Mouse (Mus musculus) MEL (cell line): ENCODE measurements around the gene Rbm5. TPM values are rescaled to one million over a fixed set of nuclear protein-coding genes. Genes with fewer than 3 reads are reported as not detected.

ENCODE experiments used
- DNase-seq: peaks from one replicate; pipeline ENCODE4 v3.0.0; 2011; ENCODE audit warnings: low read depth, low spot score
- H3K27ac ChIP-seq: 2 replicates; pipeline ENCODE4 v1.5.1; 2012; ENCODE audit warnings: low read depth, mild to moderate bottlenecking, control low read depth, low read length, moderate library complexity; ENCODE audit not compliant: control insufficient read depth
- H3K27me3 ChIP-seq, 2 experiments: fragments of 150-350 bp in 1 of 2; sonication (generic) in 1 of 2; 2 replicates each; pipeline ENCODE4 v1.6.1; 2012; ENCODE audit warnings: low read length in 2 of 2, mild to moderate bottlenecking in 2 of 2, improper control_type of control experiment in 1 of 2, moderate library complexity in 1 of 2; ENCODE audit not compliant: insufficient read depth in 2 of 2, control insufficient read depth in 1 of 2
- H3K36me3 ChIP-seq, 2 experiments: 2 replicates each; pipeline ENCODE4 v1.6.1; 2012 to 2014; ENCODE audit warnings: low read length in 2 of 2, improper control_type of control experiment in 1 of 2, inconsistent platforms in 1 of 2, mild to moderate bottlenecking in 1 of 2; ENCODE audit not compliant: insufficient read depth in 2 of 2, control insufficient read depth in 1 of 2
- H3K4me1 ChIP-seq, 2 experiments: fragments of 150-350 bp in 1 of 2; sonication (generic) in 1 of 2; 2 replicates each; pipeline ENCODE4 v1.6.1; 2012; ENCODE audit warnings: low read length in 2 of 2, improper control_type of control experiment in 1 of 2, mild to moderate bottlenecking in 1 of 2; ENCODE audit not compliant: insufficient read depth in 2 of 2, control insufficient read depth in 1 of 2
- H3K4me3 ChIP-seq, 2 experiments: fragments of 150-350 bp in 1 of 2; sonication (generic) in 1 of 2; 2 replicates each; pipeline ENCODE4 v1.5.1; 2012; ENCODE audit warnings: low read depth in 2 of 2, low read length in 2 of 2, mild to moderate bottlenecking in 2 of 2, moderate library complexity in 2 of 2, control low read depth in 1 of 2, improper control_type of control experiment in 1 of 2; ENCODE audit not compliant: control insufficient read depth in 1 of 2, insufficient read depth in 1 of 2
- H3K79me2 ChIP-seq: 2 replicates; pipeline ENCODE4 v1.6.1; 2012; ENCODE audit warnings: mild to moderate bottlenecking, low read length, moderate library complexity; ENCODE audit not compliant: control insufficient read depth, poor library complexity, insufficient read depth
- H3K9ac ChIP-seq: 2 replicates; pipeline ENCODE4 v1.6.1; 2012; ENCODE audit warnings: low read depth, mild to moderate bottlenecking, control low read depth, low read length, moderate library complexity; ENCODE audit not compliant: control insufficient read depth, poor library complexity, severe bottlenecking
- H3K9me3 ChIP-seq: fragments of 150-350 bp; sonication (generic); replicated peaks from 2 replicates; pipeline ENCODE4 v1.6.1; 2012; ENCODE audit warnings: mild to moderate bottlenecking, low read length, improper control_type of control experiment, moderate library complexity; ENCODE audit not compliant: insufficient read depth
- BHLHE40 ChIP-seq: IDR thresholded peaks from 2 replicates; pipeline ENCODE4 v1.6.1; 2012; ENCODE audit warnings: low read depth, mild to moderate bottlenecking, inconsistent platforms, low read length, improper control_type of control experiment, borderline replicate concordance
- CHD1 ChIP-seq: IDR thresholded peaks from 2 replicates; pipeline ENCODE4 v1.6.1; 2012; ENCODE audit warnings: low read depth, mild to moderate bottlenecking, inconsistent platforms, low read length, improper control_type of control experiment
- CHD2 ChIP-seq: IDR thresholded peaks from 2 replicates; pipeline ENCODE4 v1.6.1; 2011; ENCODE audit warnings: low read length, improper control_type of control experiment
- CTCF ChIP-seq, 3 experiments: IDR thresholded peaks in 2 of 3; conservative IDR thresholded peaks in 1 of 3; 2 replicates each; pipeline ENCODE4 v1.5.1; 2011 to 2012; ENCODE audit warnings: low read length in 3 of 3, low read depth in 2 of 3, mild to moderate bottlenecking in 2 of 3, improper control_type of control experiment in 1 of 3, inconsistent platforms in 1 of 3, mixed read lengths in 1 of 3, moderate library complexity in 1 of 3; ENCODE audit not compliant: control insufficient read depth in 1 of 3, insufficient read depth in 1 of 3, poor library complexity in 1 of 3, severe bottlenecking in 1 of 3
- ELF1 ChIP-seq: IDR thresholded peaks from 2 replicates; pipeline ENCODE4 v1.6.1; 2014; ENCODE audit warnings: low read depth, mild to moderate bottlenecking, inconsistent platforms, low read length, improper control_type of control experiment, moderate library complexity
- EP300 ChIP-seq, 2 experiments: IDR thresholded peaks; 2 replicates each; pipeline ENCODE4 v1.6.1; 2011; ENCODE audit warnings: improper control_type of control experiment in 2 of 2, low read length in 2 of 2, low read depth in 1 of 2, mild to moderate bottlenecking in 1 of 2
- ETS1 ChIP-seq: IDR thresholded peaks from 2 replicates; pipeline ENCODE4 v1.6.1; 2012; ENCODE audit warnings: low read depth, mild to moderate bottlenecking, inconsistent platforms, low read length, improper control_type of control experiment, moderate library complexity
- GABPA ChIP-seq: IDR thresholded peaks from 2 replicates; pipeline ENCODE4 v1.6.1; 2012; ENCODE audit warnings: low read depth, mild to moderate bottlenecking, inconsistent platforms, low read length, improper control_type of control experiment, moderate library complexity
- GATA1 ChIP-seq: IDR thresholded peaks from 2 replicates; pipeline ENCODE4 v1.6.1; 2011; ENCODE audit warnings: low read depth, low read length, improper control_type of control experiment
- HCFC1 ChIP-seq: IDR thresholded peaks from 2 replicates; pipeline ENCODE4 v1.6.1; 2012; ENCODE audit warnings: low read depth, mild to moderate bottlenecking, inconsistent platforms, low read length, improper control_type of control experiment, moderate library complexity
- JUND ChIP-seq: IDR thresholded peaks from 2 replicates; pipeline ENCODE4 v1.6.1; 2011; ENCODE audit warnings: low read depth, mild to moderate bottlenecking, improper control_type of control experiment, low read length
- KAT2A ChIP-seq: conservative IDR thresholded peaks from 2 replicates; pipeline ENCODE4 v1.6.1; 2012; ENCODE audit warnings: low read depth, low read length, improper control_type of control experiment, inconsistent platforms
- MAX ChIP-seq: IDR thresholded peaks from 2 replicates; pipeline ENCODE4 v1.6.1; 2011; ENCODE audit warnings: low read length, improper control_type of control experiment
- MAZ ChIP-seq: IDR thresholded peaks from 2 replicates; pipeline ENCODE4 v1.6.1; 2012; ENCODE audit warnings: low read depth, mild to moderate bottlenecking, inconsistent platforms, low read length, improper control_type of control experiment
- MXI1 ChIP-seq: IDR thresholded peaks from 2 replicates; pipeline ENCODE4 v1.6.1; 2011; ENCODE audit warnings: mild to moderate bottlenecking, low read depth, low read length, improper control_type of control experiment
- MYB ChIP-seq: IDR thresholded peaks from 2 replicates; pipeline ENCODE4 v1.6.1; 2011; ENCODE audit warnings: mild to moderate bottlenecking, low read depth, low read length, improper control_type of control experiment
- MYC ChIP-seq: IDR thresholded peaks from 2 replicates; pipeline ENCODE4 v1.6.1; 2011; ENCODE audit warnings: low read depth, mild to moderate bottlenecking, low read length, improper control_type of control experiment, moderate library complexity
- NELFE ChIP-seq: IDR thresholded peaks from 2 replicates; pipeline ENCODE4 v1.6.1; 2011; ENCODE audit warnings: low read depth, low read length, improper control_type of control experiment
- NRF1 ChIP-seq: IDR thresholded peaks from 2 replicates; pipeline ENCODE4 v1.6.1; 2014; ENCODE audit warnings: low read depth, mild to moderate bottlenecking, inconsistent platforms, low read length, improper control_type of control experiment, moderate library complexity; ENCODE audit not compliant: poor library complexity, insufficient read depth, severe bottlenecking
- POLR2A ChIP-seq, 2 experiments: IDR thresholded peaks; 2 replicates each; pipeline ENCODE4 v1.6.1; 2011 to 2012; ENCODE audit warnings: low read length in 2 of 2, mild to moderate bottlenecking in 2 of 2, control low read depth in 1 of 2, improper control_type of control experiment in 1 of 2, low read depth in 1 of 2, moderate library complexity in 1 of 2; ENCODE audit not compliant: control insufficient read depth in 1 of 2, insufficient read depth in 1 of 2, poor library complexity in 1 of 2
- POLR2AphosphoS2 ChIP-seq: IDR thresholded peaks from 2 replicates; pipeline ENCODE4 v1.6.1; 2011; ENCODE audit warnings: low read length, improper control_type of control experiment
- POLR2AphosphoS5 ChIP-seq: IDR thresholded peaks from 2 replicates; pipeline ENCODE4 v1.6.1; 2012; ENCODE audit warnings: low read depth, borderline replicate concordance, mild to moderate bottlenecking, inconsistent platforms, low read length, moderate library complexity, mixed read lengths
- RAD21 ChIP-seq: IDR thresholded peaks from 2 replicates; pipeline ENCODE4 v1.6.1; 2011; ENCODE audit warnings: mild to moderate bottlenecking, low read depth, low read length, improper control_type of control experiment
- RCOR1 ChIP-seq: IDR thresholded peaks from 2 replicates; pipeline ENCODE4 v1.6.1; 2012; ENCODE audit warnings: low read depth, mild to moderate bottlenecking, inconsistent platforms, low read length, improper control_type of control experiment
- SIN3A ChIP-seq: IDR thresholded peaks from 2 replicates; pipeline ENCODE4 v1.6.1; 2012; ENCODE audit warnings: low read length, improper control_type of control experiment, inconsistent platforms
- SMC3 ChIP-seq: IDR thresholded peaks from 2 replicates; pipeline ENCODE4 v1.6.1; 2011; ENCODE audit warnings: low read depth, low read length, improper control_type of control experiment
- TAL1 ChIP-seq: IDR thresholded peaks from 2 replicates; pipeline ENCODE4 v1.6.1; 2012; ENCODE audit warnings: mild to moderate bottlenecking, inconsistent platforms, low read length, moderate library complexity, mixed read lengths
- TBP ChIP-seq: IDR thresholded peaks from 2 replicates; pipeline ENCODE4 v1.8.0; 2011; ENCODE audit warnings: low read depth, low read length, improper control_type of control experiment
- TCF12 ChIP-seq: IDR thresholded peaks from 2 replicates; pipeline ENCODE4 v1.6.1; 2014; ENCODE audit warnings: low read depth, mild to moderate bottlenecking, inconsistent platforms, low read length, improper control_type of control experiment, moderate library complexity
- UBTF ChIP-seq: IDR thresholded peaks from 2 replicates; pipeline ENCODE4 v1.6.1; 2012; ENCODE audit warnings: low read depth, mild to moderate bottlenecking, inconsistent platforms, low read length, improper control_type of control experiment, moderate library complexity, borderline replicate concordance; ENCODE audit not compliant: insufficient read depth
- USF1 ChIP-seq: IDR thresholded peaks from 2 replicates; pipeline ENCODE4 v1.6.1; 2014; ENCODE audit warnings: low read depth, mild to moderate bottlenecking, inconsistent platforms, low read length, improper control_type of control experiment, moderate library complexity
- ZC3H11A ChIP-seq: IDR thresholded peaks from 2 replicates; pipeline ENCODE4 v1.6.1; 2012; ENCODE audit warnings: low read depth, mild to moderate bottlenecking, inconsistent platforms, low read length, improper control_type of control experiment
- ZKSCAN1 ChIP-seq: IDR thresholded peaks from 2 replicates; pipeline ENCODE4 v1.6.1; 2012; ENCODE audit warnings: low read depth, mild to moderate bottlenecking, inconsistent platforms, low read length, improper control_type of control experiment, moderate library complexity
- ZMIZ1 ChIP-seq: IDR thresholded peaks from 2 replicates; pipeline ENCODE4 v1.6.1; 2012; ENCODE audit warnings: low read depth, mild to moderate bottlenecking, inconsistent platforms, low read length, improper control_type of control experiment, moderate library complexity
- ZNF384 ChIP-seq: IDR thresholded peaks from 2 replicates; pipeline ENCODE4 v1.6.1; 2012; ENCODE audit warnings: low read depth, mild to moderate bottlenecking, inconsistent platforms, low read length, improper control_type of control experiment
- polyA plus RNA-seq, 2 experiments: library from polyadenylated mRNA; stranded (reverse) in 1 of 2; unstranded in 1 of 2; fragments of >175 nt in 1 of 2; fragments of >200 nt in 1 of 2; gene quantifications; 2 replicates each; pipeline versions ENCODE4 v1.2.1 to v1.2.4; 2012; ENCODE audit warnings: low replicate concordance in 2 of 2, low read depth in 1 of 2; ENCODE audit not compliant: insufficient read length in 2 of 2, insufficient read depth in 1 of 2, missing spikeins in 1 of 2
- total RNA-seq: library from RNA; depleted of rRNA; stranded (reverse); fragments of 300-350 nt; gene quantifications from 2 replicates; pipeline ENCODE4 v1.2.3, GENCODE M21; 2012

Gene Rbm5
- total and polyA plus RNA-seq, 3 experiments, result 80.2 to 143 (median 125) TPM

GRCm38 (mm10) chr9:107791714-107792113 lies 20.9 kb upstream of the Rbm5 start:
- Histone ChIP-seq H3K9ac (no peak overlapping the region), H3K27ac (no peak overlapping the region), H3K79me2 (no peaks in the 10 kb centered on the region), H3K4me1 (peaks cover 4 to 6% of the 10 kb centered on the region in 2 experiments), H3K4me3 (no peak overlapping the region), H3K27me3 (no peaks in the 10 kb centered on the region), H3K9me3 (no peaks in the 10 kb centered on the region), H3K36me3 (peaks cover 13 to 31% of the 10 kb centered on the region in 2 experiments)
- peak; percentile 76 for DNase-seq
- 0 out of 2 replicates have a peak, but pooled peaks have one; percentile 30 for TF ChIP-seq ELF1
- peak; percentile 61; the same call in 1 of the 2 replicates for TF ChIP-seq SIN3A
- no peak for TF ChIP-seq KAT2A
- TF ChIP-seq ETS1, result peak; percentile 50; the same call in 1 of the 2 replicates
- TF ChIP-seq UBTF, result no peak
- no peak for TF ChIP-seq POLR2AphosphoS2
- peak; percentile 92 for TF ChIP-seq GATA1
- no peak for TF ChIP-seq ZNF384
- no peak for TF ChIP-seq POLR2AphosphoS5
- no peak for TF ChIP-seq TBP
- TF ChIP-seq USF1, result no peak
- TF ChIP-seq NRF1, result no peak
- TF ChIP-seq CTCF (IDR thresholded peaks at IDR 0.05 in 2 of 3, conservative IDR thresholded peaks at IDR 0.05 in 1 of 3; ENCODE audit: control insufficient read depth in 1 of 3, insufficient read depth in 1 of 3, low read depth in 2 of 3, low read length in 3 of 3, poor library complexity in 1 of 3, severe bottlenecking in 1 of 3), result no peak
- no peak for TF ChIP-seq HCFC1
- peak; percentile 63 for TF ChIP-seq TCF12
- no peak for TF ChIP-seq JUND
- TF ChIP-seq CHD2, result no peak
- no peak for TF ChIP-seq BHLHE40
- no peak for TF ChIP-seq GABPA
- TF ChIP-seq TAL1, result peak; percentile 26; the same call in 1 of the 2 replicates
- TF ChIP-seq MXI1, result peak; percentile 43; the same call in 1 of the 2 replicates
- TF ChIP-seq NELFE, result no peak
- TF ChIP-seq MYB, result no peak
- TF ChIP-seq ZKSCAN1, result no peak
- 0 out of 2 replicates have a peak, but pooled peaks have one; percentile 48 for TF ChIP-seq MYC
- no peak for TF ChIP-seq RAD21
- no peak for TF ChIP-seq POLR2A (IDR thresholded peaks at IDR 0.05; ENCODE audit: control insufficient read depth in 1 of 2, insufficient read depth in 1 of 2, low read depth in 1 of 2, low read length in 2 of 2, poor library complexity in 1 of 2)
- no peak for TF ChIP-seq MAZ
- TF ChIP-seq RCOR1, result peak; percentile 81
- TF ChIP-seq MAX, result no peak
- no peak for TF ChIP-seq CHD1
- TF ChIP-seq SMC3, result no peak
- TF ChIP-seq ZMIZ1, result no peak
- TF ChIP-seq EP300 (IDR thresholded peaks at IDR 0.05; ENCODE audit: low read depth in 1 of 2, low read length in 2 of 2), result peak; percentile 78 to 86
- no peak for TF ChIP-seq ZC3H11A
